Mouse (Mus musculus): ENCODE data around the gene Smim10l2a.

Gene Smim10l2a

GRCm38 (mm10) chrX:56374431-56375128 is at the start of gene Smim10l2a:
TSS of gene Smim10l2a (plus strand) at chrX:56374586.
- peak; percentile 64 for DNase-seq (ENCODE audit: low spot score)

GRCm38 (mm10) chrX:56332046-56332445 is 42.3 kb upstream of the Smim10l2a start:
- no peak for DNase-seq (ENCODE audit: low spot score)

- peak; percentile 38 for DNase-seq (ENCODE audit: low spot score)
Observed at GRCm38 (mm10) chrX:56340305-56340704, 34.1 kb upstream of the Smim10l2a start.

GRCm38 (mm10) chrX:56342921-56343320 is 31.5 kb upstream of the Smim10l2a start:
- DNase-seq (ENCODE audit: low spot score), result no peak

GRCm38 (mm10) chrX:56346176-56346931 is 28.0 kb upstream of the Smim10l2a start, which contains the start of gene Zfp449:
TSS of gene Zfp449 (plus strand) at chrX:56346400.
- DNase-seq (ENCODE audit: low spot score), result peak; percentile 86

- peak; percentile 55 for DNase-seq (ENCODE audit: low spot score)
Observed at GRCm38 (mm10) chrX:56346932-56347253, 27.5 kb upstream of the Smim10l2a start.

- DNase-seq (ENCODE audit: low spot score), result no peak
Observed at GRCm38 (mm10) chrX:56380852-56381251, 6.5 kb downstream of the Smim10l2a start.

GRCm38 (mm10) chrX:56384142-56384541 is 9.8 kb downstream of the Smim10l2a start:
- no peak for DNase-seq (ENCODE audit: low spot score)

- no peak for DNase-seq (ENCODE audit: low spot score)
Observed at GRCm38 (mm10) chrX:56404646-56405045, 30.3 kb downstream of the Smim10l2a start.

GRCm38 (mm10) chrX:56405482-56405881 is 31.1 kb downstream of the Smim10l2a start:
- DNase-seq (ENCODE audit: low spot score), result no peak

- no peak for DNase-seq (ENCODE audit: low spot score)
Observed at GRCm38 (mm10) chrX:56406128-56406527, 31.7 kb downstream of the Smim10l2a start.

- DNase-seq (ENCODE audit: low spot score), result no peak
Observed at GRCm38 (mm10) chrX:56416277-56416676, 41.9 kb downstream of the Smim10l2a start.

GRCm38 (mm10) chrX:56417541-56417940 is 43.2 kb downstream of the Smim10l2a start:
- peak; percentile 40 for DNase-seq (ENCODE audit: low spot score)

Data from testis, postnatal 10 days (tissue).